Mouse (Mus musculus) lung, adult 18-20 months (tissue): ENCODE results near the gene Trp53bp2.

Experiments
- DNase-seq, 2 experiments: peaks; one replicate each; pipeline ENCODE4 v3.0.0; 2022; ENCODE audit warnings: mixed read lengths in 2 of 2

The Trp53bp2 gene

DNA sequence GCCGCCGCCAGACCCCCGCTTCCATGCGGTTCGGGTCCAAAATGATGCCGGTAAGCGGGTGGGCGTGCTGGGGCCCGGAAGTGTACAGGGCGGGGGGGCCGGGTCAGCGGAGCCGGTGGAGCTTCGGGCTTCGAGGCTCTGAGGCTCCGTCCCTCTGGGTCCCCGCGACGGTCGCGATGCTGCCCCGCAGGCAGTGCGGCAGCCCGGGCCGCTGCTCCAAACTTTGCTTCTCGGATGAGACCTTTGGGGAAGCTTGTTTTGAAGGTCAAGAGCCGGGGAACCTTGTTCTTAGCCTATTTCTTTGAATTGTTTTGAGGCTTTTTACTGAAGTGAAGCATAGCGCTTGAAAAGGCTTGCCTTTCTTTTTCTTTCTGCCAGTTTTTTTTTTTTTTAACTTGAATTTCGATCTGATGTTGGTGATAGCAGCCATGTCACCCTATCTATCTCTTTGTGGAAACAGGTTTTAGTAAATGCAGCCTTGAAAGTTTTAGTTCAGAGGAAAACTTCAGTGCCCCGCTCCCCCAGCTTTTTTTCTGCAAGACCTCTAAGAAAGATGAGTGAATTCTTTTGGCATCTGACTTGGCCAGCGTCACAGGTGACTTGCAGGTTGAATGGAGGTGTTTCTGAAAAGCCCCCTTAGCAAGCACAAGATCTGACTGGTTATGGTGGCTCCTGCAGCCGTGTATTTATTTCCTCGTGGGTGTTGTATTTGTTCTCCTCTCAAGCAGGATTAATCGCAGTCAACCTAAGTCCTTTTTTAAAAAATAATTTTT is 615 bp downstream of the Trp53bp2 start:
- DNase-seq: peak in 1 of 2 experiments; percentile 30

DNA sequence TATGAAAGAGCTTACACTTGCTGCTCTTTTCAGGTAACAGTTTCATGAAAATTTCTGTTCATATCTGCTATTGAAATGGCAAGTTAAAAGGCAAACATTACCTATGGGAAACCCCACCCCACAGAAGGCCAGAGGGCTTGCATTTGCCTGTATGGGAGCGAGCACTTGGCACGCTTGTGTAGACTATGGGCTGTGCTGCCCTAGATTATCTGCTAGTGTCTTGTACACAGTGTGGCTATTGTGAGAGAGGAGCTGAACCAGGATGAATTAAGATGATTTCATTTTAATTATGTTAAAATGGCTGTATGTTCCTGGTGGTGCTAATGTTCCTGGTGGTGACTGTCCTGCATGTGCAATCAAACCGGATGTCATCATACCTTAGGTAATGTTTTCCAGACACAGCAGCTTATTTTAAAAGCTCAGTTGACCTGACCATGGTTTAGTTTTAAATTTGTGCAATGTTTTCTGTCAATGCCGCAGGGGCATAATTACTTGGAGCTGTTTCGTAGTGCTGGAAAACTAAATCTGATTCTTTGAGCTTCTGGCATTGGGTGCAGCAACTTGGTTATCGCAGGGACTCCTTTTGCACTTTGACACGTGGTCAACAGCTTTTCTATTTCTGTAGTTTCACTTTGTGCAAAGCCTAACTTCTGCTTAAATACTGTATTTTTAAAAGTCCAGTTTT is 3.8 kb downstream of the Trp53bp2 start:
- DNase-seq: no peak

GRCm38 (mm10) chr1:182419481-182419880 is 10.5 kb downstream of the Trp53bp2 start:
- no peak for DNase-seq

DNA sequence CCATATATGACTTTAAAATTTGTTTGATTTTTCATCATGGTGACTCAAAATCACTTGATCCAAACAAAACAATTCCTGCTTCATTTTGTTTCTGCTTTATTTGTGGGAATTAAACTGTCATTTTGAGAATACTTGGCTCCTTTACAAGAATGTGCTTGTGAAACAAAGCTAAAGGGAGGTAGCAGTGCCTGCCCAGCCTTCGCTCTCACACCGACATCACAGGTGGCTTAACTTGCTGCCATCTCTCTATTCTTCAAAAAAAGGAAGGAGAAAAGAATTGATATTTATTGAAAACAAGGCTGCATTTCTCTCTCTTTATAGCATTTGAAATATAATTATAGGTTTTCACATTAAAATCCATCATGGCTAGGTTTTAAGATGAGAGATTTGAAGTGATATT is 15.3 kb downstream of the Trp53bp2 start:
- DNase-seq: no peak

DNA sequence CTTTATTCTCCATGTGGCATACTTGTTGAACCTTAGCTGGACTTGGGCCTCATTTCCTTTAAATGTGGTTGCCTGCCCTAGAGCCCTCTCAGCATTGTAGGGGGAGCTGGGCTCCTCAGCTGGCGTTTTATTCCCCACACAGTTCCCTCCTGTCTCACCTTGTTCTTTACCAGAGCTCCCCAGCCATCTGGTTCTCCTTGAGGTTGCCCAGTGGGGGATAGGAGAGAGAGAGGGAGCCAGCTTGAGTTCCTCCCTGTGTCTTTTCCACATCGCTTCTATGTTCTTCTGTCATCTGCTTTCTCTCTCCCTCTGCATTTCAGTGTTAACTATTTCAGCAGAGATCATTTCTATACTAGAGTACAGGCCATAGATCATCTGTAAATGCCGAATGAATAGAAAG is 16.2 kb downstream of the Trp53bp2 start:
- no peak for DNase-seq

- no peak for DNase-seq
Measured at GRCm38 (mm10) chr1:182426444-182426843, 17.5 kb downstream of the Trp53bp2 start.

GRCm38 (mm10) chr1:182427426-182427825 is 18.5 kb downstream of the Trp53bp2 start:
- DNase-seq: peak; percentile 58 to 74

- no peak for DNase-seq
Measured at GRCm38 (mm10) chr1:182429826-182430225, 20.9 kb downstream of the Trp53bp2 start.

DNA sequence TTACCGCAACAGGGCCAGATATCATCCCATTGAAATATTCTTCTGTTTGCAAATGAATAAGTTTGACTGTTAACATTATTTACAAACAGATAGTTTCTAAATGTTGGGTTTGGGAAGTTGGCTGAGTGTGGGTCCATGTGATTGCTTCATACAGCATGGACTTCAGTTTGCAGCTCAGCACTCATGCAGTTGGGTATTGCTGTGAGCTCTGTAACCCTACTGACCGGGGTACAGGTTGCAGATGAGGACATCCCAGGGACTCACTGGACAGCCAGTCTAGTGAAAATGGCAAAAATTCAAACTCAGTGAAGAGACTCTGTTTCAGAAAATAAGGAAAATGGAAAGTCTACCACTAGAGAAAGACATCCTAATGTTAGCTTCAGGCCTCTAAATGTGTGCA is 21.7 kb downstream of the Trp53bp2 start:
- no peak for DNase-seq

DNA sequence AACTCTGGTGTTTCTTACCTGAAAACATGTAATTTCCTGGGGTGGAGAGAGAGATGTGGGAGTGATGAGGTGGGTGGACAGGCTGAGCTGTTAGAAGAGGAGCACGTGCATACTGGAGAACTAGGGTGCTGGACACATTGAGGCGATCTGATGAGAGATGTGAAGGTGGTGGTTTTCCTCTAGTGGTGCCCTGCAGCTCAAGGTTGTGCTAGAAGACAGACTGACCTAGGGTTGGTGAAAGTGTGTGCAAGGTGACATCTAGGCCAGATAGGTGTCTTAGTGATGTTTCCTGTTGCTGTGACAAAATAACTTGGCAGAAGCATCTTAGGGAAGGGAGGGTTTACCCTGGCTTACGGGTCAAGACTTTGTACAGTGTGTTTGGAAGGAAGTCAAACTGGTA is 23.1 kb downstream of the Trp53bp2 start:
- DNase-seq: no peak

DNA sequence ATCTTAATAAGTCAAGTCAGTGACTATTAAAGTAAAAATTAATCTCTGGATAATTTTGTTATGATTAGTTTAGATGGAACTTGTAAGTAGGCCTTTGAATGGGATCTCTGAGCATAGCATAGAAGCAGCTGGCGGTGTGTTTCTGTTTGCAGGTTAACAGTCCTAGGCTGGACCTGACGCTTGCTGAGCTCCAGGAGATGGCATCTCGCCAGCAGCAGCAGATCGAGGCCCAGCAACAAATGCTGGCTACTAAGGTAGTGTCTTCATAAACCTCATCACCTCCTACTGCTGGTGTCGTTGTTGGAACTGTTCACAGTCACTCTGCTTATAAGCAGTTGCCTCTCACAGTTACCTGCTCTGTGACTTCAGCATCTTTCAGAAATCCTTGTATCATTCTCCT is 27.8 kb downstream of the Trp53bp2 start:
- DNase-seq: no peak

- DNase-seq: peak; percentile 80 to 84
Measured at GRCm38 (mm10) chr1:182439546-182440222, 30.7 kb downstream of the Trp53bp2 start.

- peak in 1 of 2 experiments; percentile 33 for DNase-seq
Measured at GRCm38 (mm10) chr1:182441791-182442473, 33.0 kb downstream of the Trp53bp2 start.

DNA sequence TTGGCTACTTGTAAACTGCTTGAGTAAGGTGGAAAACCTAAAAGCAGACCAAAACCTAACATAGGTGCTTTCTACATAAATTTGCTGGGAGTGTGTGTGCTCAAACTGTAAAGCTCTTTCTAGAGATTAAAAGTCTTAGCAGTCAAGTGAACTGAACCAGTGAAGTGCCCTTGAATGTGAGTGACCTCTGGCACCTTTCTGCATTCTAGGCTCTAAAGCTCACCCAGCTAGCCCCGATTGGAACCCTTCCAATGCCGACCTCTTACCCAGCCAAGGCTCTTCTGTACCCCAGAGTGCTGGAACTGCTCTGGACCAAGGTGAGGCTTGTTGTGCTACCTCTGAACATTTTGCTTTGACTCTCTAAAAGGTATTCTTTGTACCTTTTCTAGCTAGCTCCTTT is 35.1 kb downstream of the Trp53bp2 start:
- peak; percentile 53 to 71 for DNase-seq

- DNase-seq: no peak
Measured at GRCm38 (mm10) chr1:182448276-182449035, 39.5 kb downstream of the Trp53bp2 start.

DNA sequence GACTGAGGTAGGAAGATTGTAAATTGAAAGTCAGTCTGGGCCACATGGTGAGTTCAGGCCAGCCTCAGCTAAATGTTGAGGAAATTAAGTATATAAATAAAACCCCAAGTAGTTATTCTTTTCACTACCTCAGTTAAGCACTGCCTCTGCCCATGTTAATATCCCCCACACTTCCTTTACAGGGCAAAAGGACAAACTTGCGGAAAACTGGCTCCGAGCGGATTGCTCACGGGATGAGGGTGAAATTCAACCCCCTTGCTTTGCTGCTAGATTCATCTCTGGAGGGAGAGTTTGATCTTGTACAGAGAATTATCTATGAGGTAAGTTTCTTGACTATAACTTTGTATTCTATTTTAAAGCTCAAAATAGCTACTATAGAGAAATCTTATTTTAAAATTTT is 43.5 kb downstream of the Trp53bp2 start:
- no peak for DNase-seq

GRCm38 (mm10) chr1:182455080-182455479 is 46.1 kb downstream of the Trp53bp2 start:
- DNase-seq: no peak

GRCm38 (mm10) chr1:182458556-182458955 is 49.6 kb downstream of the Trp53bp2 start:
- DNase-seq: no peak

GRCm38 (mm10) chr1:182459436-182459835 is 50.5 kb downstream of the Trp53bp2 start:
- no peak for DNase-seq

DNA sequence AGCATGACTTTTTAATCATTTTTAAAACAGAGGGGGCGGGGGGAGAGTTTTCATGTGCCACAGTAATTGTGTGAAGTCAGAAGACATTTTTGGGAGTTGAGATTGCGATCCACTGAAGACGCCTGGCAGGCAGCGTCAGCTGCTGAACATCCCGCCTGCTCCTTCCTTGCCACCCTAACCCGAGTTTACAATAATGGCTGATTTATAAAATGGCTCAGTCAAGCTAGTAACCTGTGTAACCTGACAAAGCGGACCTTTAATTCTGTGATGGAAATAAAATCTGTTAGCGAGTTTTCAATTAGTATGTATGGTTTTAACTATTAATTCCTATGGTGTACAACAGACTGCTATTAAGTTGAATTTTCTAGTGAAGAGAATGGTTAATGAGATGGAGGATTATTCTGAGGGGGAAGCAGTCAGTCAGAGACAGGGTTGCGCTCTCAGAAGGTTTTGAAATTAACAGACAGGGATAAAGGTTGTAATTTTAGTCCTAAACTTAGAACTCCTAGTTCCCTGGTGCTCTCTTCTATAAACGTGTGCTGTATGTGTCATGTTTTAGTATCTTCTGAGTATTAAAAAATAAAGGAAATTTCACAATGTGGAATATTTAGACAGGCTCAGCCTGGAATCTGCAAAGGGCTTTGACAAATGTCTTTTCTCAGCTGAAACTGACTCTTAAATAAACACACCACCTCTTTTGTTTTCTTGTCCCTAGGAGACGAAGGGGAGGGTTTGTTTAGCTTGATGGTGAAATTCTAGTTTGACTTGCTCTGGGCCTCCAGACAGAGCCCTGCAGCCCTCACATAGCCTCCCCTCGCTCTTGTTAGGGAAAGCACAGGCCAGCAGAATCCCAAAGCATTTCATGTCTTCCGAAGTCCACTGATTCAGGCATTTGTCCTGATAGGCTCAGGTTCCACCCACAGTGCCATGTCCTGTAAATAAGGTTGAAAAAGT is 51.6 kb downstream of the Trp53bp2 start:
- peak in 1 of 2 experiments; percentile 65 for DNase-seq

- DNase-seq: peak; percentile 38 to 53
Measured at GRCm38 (mm10) chr1:182461261-182461660, 52.3 kb downstream of the Trp53bp2 start.
